Mouse (Mus musculus): ENCODE data around the gene Cd47. TPM values are rescaled to one million over a fixed set of nuclear protein-coding genes. Genes with fewer than 3 reads are reported as not detected.
"Not testable (repeated sequence)": the region's sequence is repeated elsewhere in the genome, so short reads cannot be mapped to it uniquely, and the experiment has no call there.

Cd47 gene
- polyA plus RNA-seq, 1 experiment, result 8.1 TPM

GRCm38 (mm10) chr16:49812821-49813616 is 12.7 kb downstream of the Cd47 start:
- no peak overlapping the region for H3K27ac ChIP-seq (ENCODE audit: control insufficient read depth, insufficient read depth, low read depth, low read length)

GRCm38 (mm10) chr16:49814419-49814818 is 14.1 kb downstream of the Cd47 start:
- no peaks in the 10 kb centered on the region for H3K27me3 ChIP-seq (ENCODE audit: control insufficient read depth, insufficient read depth, low read length)
- no peak overlapping the region for H3K4me3 ChIP-seq (ENCODE audit: control insufficient read depth, low read depth, low read length)
- H3K4me1 ChIP-seq (ENCODE audit: control insufficient read depth, insufficient read depth, low read length), result no peaks in the 10 kb centered on the region
- H3K27ac ChIP-seq (ENCODE audit: control insufficient read depth, insufficient read depth, low read depth, low read length), result no peak overlapping the region
- TF ChIP-seq CTCF (IDR thresholded peaks at IDR 0.05; ENCODE audit: control insufficient read depth, insufficient read depth, insufficient replicate concordance, low read depth, low read length), result no peak
- no peak for TF ChIP-seq POLR2A (IDR thresholded peaks at IDR 0.05; ENCODE audit: control insufficient read depth, low read depth, low read length)
- H3K36me3 ChIP-seq (ENCODE audit: control insufficient read depth, insufficient read depth, low read length), result no peaks in the 10 kb centered on the region

More at GRCm38 (mm10) chr16:49812821-49813616, 12.7 kb downstream of the Cd47 start:
- Histone ChIP-seq H3K4me1 (ENCODE audit: control insufficient read depth, insufficient read depth, low read length) (no peaks in the 10 kb centered on the region), H3K36me3 (ENCODE audit: control insufficient read depth, insufficient read depth, low read length) (no peaks in the 10 kb centered on the region), H3K4me3 (ENCODE audit: control insufficient read depth, low read depth, low read length) (no peak overlapping the region), H3K27me3 (ENCODE audit: control insufficient read depth, insufficient read depth, low read length) (no peaks in the 10 kb centered on the region)
- TF ChIP-seq CTCF (IDR thresholded peaks at IDR 0.05; ENCODE audit: control insufficient read depth, insufficient read depth, insufficient replicate concordance, low read depth, low read length) (no peak), POLR2A (IDR thresholded peaks at IDR 0.05; ENCODE audit: control insufficient read depth, low read depth, low read length) (no peak)

GRCm38 (mm10) chr16:49816889-49817288 is 16.6 kb downstream of the Cd47 start:
- H3K4me1 ChIP-seq (ENCODE audit: control insufficient read depth, insufficient read depth, low read length), result no peaks in the 10 kb centered on the region
- H3K27ac ChIP-seq (ENCODE audit: control insufficient read depth, insufficient read depth, low read depth, low read length), result no peak overlapping the region
- no peaks in the 10 kb centered on the region for H3K27me3 ChIP-seq (ENCODE audit: control insufficient read depth, insufficient read depth, low read length)
- TF ChIP-seq POLR2A (IDR thresholded peaks at IDR 0.05; ENCODE audit: control insufficient read depth, low read depth, low read length) (no peak), CTCF (IDR thresholded peaks at IDR 0.05; ENCODE audit: control insufficient read depth, insufficient read depth, insufficient replicate concordance, low read depth, low read length) (no peak)
- no peak overlapping the region for H3K4me3 ChIP-seq (ENCODE audit: control insufficient read depth, low read depth, low read length)
- no peaks in the 10 kb centered on the region for H3K36me3 ChIP-seq (ENCODE audit: control insufficient read depth, insufficient read depth, low read length)

DNA sequence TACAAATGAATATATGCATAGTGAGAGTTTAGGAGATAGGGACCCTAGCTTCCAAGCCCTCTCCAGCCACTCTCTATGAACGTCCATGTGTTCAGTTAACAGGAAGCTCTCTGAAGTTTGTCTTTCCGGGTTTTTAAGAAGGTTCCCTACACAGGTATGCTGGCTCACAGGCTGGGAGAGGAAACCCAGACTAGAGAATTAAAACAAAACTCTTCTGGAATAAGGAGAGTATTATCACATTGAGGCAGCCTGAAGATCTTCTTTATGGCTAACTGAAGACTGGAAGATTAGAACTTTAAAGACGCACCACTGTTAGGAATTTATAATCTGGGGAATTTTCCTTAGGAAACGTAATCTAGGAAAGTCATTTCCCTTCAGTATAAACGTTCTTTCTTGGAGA is 17.8 kb downstream of the Cd47 start:
- no peak for TF ChIP-seq POLR2A (IDR thresholded peaks at IDR 0.05; ENCODE audit: control insufficient read depth, low read depth, low read length)
- TF ChIP-seq CTCF (IDR thresholded peaks at IDR 0.05; ENCODE audit: control insufficient read depth, insufficient read depth, insufficient replicate concordance, low read depth, low read length), result no peak
- H3K27me3 ChIP-seq (ENCODE audit: control insufficient read depth, insufficient read depth, low read length), result no peaks in the 10 kb centered on the region

GRCm38 (mm10) chr16:49818627-49819026 is 18.3 kb downstream of the Cd47 start:
- no peaks in the 10 kb centered on the region for H3K36me3 ChIP-seq (ENCODE audit: control insufficient read depth, insufficient read depth, low read length)
- H3K4me1 ChIP-seq (ENCODE audit: control insufficient read depth, insufficient read depth, low read length), result no peaks in the 10 kb centered on the region
- H3K27me3 ChIP-seq (ENCODE audit: control insufficient read depth, insufficient read depth, low read length), result no peaks in the 10 kb centered on the region
- H3K4me3 ChIP-seq (ENCODE audit: control insufficient read depth, low read depth, low read length), result no peak overlapping the region
- no peak overlapping the region for H3K27ac ChIP-seq (ENCODE audit: control insufficient read depth, insufficient read depth, low read depth, low read length)
- TF ChIP-seq CTCF (IDR thresholded peaks at IDR 0.05; ENCODE audit: control insufficient read depth, insufficient read depth, insufficient replicate concordance, low read depth, low read length) (no peak), POLR2A (IDR thresholded peaks at IDR 0.05; ENCODE audit: control insufficient read depth, low read depth, low read length) (no peak)

More for the DNA sequence above, 17.8 kb downstream of the Cd47 start:
- no peaks in the 10 kb centered on the region for H3K4me1 ChIP-seq (ENCODE audit: control insufficient read depth, insufficient read depth, low read length)
- no peak overlapping the region for H3K4me3 ChIP-seq (ENCODE audit: control insufficient read depth, low read depth, low read length)
- no peak overlapping the region for H3K27ac ChIP-seq (ENCODE audit: control insufficient read depth, insufficient read depth, low read depth, low read length)
- no peaks in the 10 kb centered on the region for H3K36me3 ChIP-seq (ENCODE audit: control insufficient read depth, insufficient read depth, low read length)

DNA sequence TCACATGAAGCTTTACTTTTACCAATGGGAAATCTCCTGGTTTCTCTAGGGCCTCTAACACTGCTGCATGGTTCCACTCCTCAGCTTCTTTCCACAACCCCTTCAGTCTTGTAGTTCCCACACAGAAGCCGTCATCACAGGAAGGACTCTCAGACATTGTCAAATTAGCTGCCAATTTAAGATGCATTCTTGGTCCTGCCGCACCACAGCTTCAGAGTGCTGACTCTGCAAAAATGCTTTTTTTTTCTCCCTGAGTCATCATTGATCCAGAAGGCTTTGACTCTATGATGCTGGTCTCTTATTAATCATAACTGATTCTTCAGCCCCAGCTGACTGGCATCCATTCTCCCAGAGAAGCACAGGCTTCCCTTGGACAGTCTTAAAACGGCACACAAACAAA is 19.2 kb downstream of the Cd47 start:
- no peaks in the 10 kb centered on the region for H3K27me3 ChIP-seq (ENCODE audit: control insufficient read depth, insufficient read depth, low read length)
- no peaks in the 10 kb centered on the region for H3K4me1 ChIP-seq (ENCODE audit: control insufficient read depth, insufficient read depth, low read length)
- TF ChIP-seq CTCF (IDR thresholded peaks at IDR 0.05; ENCODE audit: control insufficient read depth, insufficient read depth, insufficient replicate concordance, low read depth, low read length) (no peak), POLR2A (IDR thresholded peaks at IDR 0.05; ENCODE audit: control insufficient read depth, low read depth, low read length) (no peak)
- no peak overlapping the region for H3K4me3 ChIP-seq (ENCODE audit: control insufficient read depth, low read depth, low read length)
- H3K36me3 ChIP-seq (ENCODE audit: control insufficient read depth, insufficient read depth, low read length), result no peaks in the 10 kb centered on the region
- no peak overlapping the region for H3K27ac ChIP-seq (ENCODE audit: control insufficient read depth, insufficient read depth, low read depth, low read length)

GRCm38 (mm10) chr16:49830911-49831310 is 30.6 kb downstream of the Cd47 start:
- not testable (repeated sequence) for H3K27me3 ChIP-seq (ENCODE audit: control insufficient read depth, insufficient read depth, low read length); H3K36me3 ChIP-seq (ENCODE audit: control insufficient read depth, insufficient read depth, low read length); H3K4me1 ChIP-seq (ENCODE audit: control insufficient read depth, insufficient read depth, low read length); H3K4me3 ChIP-seq (ENCODE audit: control insufficient read depth, low read depth, low read length); H3K27ac ChIP-seq (ENCODE audit: control insufficient read depth, insufficient read depth, low read depth, low read length)

Data from testis, adult 2 months (tissue).